Mouse (Mus musculus): ENCODE measurements around the gene Gfap. TPM values are rescaled to one million over a fixed set of nuclear protein-coding genes. Genes with fewer than 3 reads are reported as not detected.

Gene Gfap
- 1 to 10 TPM in 1 of 2 experiments, under 1 TPM in 1; 0.55 to 1.5 TPM for total RNA-seq (2021)
- polyA plus RNA-seq (2012; rRNA removed) = 0.60 and 0.72 TPM in 2 replicates
- long read RNA-seq = 0 reads

GRCm38 (mm10) chr11:102900763-102901162 is at the start of gene Gfap:
Gfap (minus strand) TSS chr11:102900912.
- peak; percentile 80 for DNase-seq

GRCm38 (mm10) chr11:102948043-102948961 is 47.6 kb upstream of the Gfap start:
- peak; percentile 65 for DNase-seq

- DNase-seq = no peak
Measured at GRCm38 (mm10) chr11:102946992-102947343, 46.3 kb upstream of the Gfap start.

GRCm38 (mm10) chr11:102946265-102946991 is 45.7 kb upstream of the Gfap start, which contains the start of gene C1ql1:
C1ql1 (minus strand) TSS chr11:102946688.
- DNase-seq = peak; percentile 94

- DNase-seq = no peak
Measured at GRCm38 (mm10) chr11:102945306-102946264, 44.9 kb upstream of the Gfap start.

- no peak for DNase-seq
Measured at GRCm38 (mm10) chr11:102941236-102941635, 40.5 kb upstream of the Gfap start.

- no peak for DNase-seq
Measured at GRCm38 (mm10) chr11:102939024-102939675, 38.4 kb upstream of the Gfap start.

- DNase-seq = peak; percentile 21
Measured at GRCm38 (mm10) chr11:102937529-102938182, 36.9 kb upstream of the Gfap start.

GRCm38 (mm10) chr11:102936272-102936671 is 35.6 kb upstream of the Gfap start:
- no peak for DNase-seq

- no peak for DNase-seq
Measured at GRCm38 (mm10) chr11:102930672-102931071, 30.0 kb upstream of the Gfap start.

- no peak for DNase-seq
Measured at GRCm38 (mm10) chr11:102925351-102925717, 24.6 kb upstream of the Gfap start.

GRCm38 (mm10) chr11:102924557-102925350 is 24.0 kb upstream of the Gfap start, which contains the start of gene Kif18b:
Kif18b (minus strand) TSS chr11:102925124.
- peak; percentile 93 for DNase-seq

GRCm38 (mm10) chr11:102921491-102921890 is 20.8 kb upstream of the Gfap start:
- DNase-seq = peak; percentile 37

- no peak for DNase-seq
Measured at GRCm38 (mm10) chr11:102918077-102918476, 17.4 kb upstream of the Gfap start.

- no peak for DNase-seq
Measured at GRCm38 (mm10) chr11:102915380-102915779, 14.7 kb upstream of the Gfap start.

- DNase-seq = no peak
Measured at GRCm38 (mm10) chr11:102911376-102911775, 10.7 kb upstream of the Gfap start.

- DNase-seq = no peak
Measured at GRCm38 (mm10) chr11:102903654-102904053, 2.9 kb upstream of the Gfap start.

- DNase-seq = no peak
Measured at GRCm38 (mm10) chr11:102902107-102902506, 1.4 kb upstream of the Gfap start.

GRCm38 (mm10) chr11:102901199-102901598 is 487 bp upstream of the Gfap start:
- no peak for DNase-seq

GRCm38 (mm10) chr11:102898408-102898807 is 2.3 kb downstream of the Gfap start:
- DNase-seq = no peak

Measured in adrenal gland, adult 2 months (tissue).